Mouse (Mus musculus): Measurements from ENCODE around the gene Olfr598. TPM values are rescaled to one million over a fixed set of nuclear protein-coding genes. Genes with fewer than 3 reads are reported as not detected.
"Not testable (repeated sequence)": the region's sequence is repeated elsewhere in the genome, so short reads cannot be mapped to it uniquely, and the experiment has no call there.

The Olfr598 gene
- polyA plus RNA-seq (2016; fragmentation: Nextera tagmentation; extraction: Ambion mirVana), result not detected in 2 replicates

GRCm38 (mm10) chr7:103323268-103323667 is at the start of gene Olfr598:
Gene Olfr598 (plus strand): TSS chr7:103323568.
- no peaks in the 10 kb centered on the region for H3K4me1 ChIP-seq
- H3K36me3 ChIP-seq, result no peaks in the 10 kb centered on the region
- no peaks in the 10 kb centered on the region for H3K27me3 ChIP-seq
- no peak within 1 kb of the TSS for H3K4me3 ChIP-seq
- no peak for ATAC-seq (ENCODE audit: low FRiP score)
- no peak within 1 kb of the TSS for H3K9ac ChIP-seq
- no peak within 1 kb of the TSS for H3K4me2 ChIP-seq (replicated peaks)
- H3K27ac ChIP-seq, result no peak within 1 kb of the TSS
- H3K9me3 ChIP-seq (replicated peaks), result no peaks in the 10 kb centered on the region

GRCm38 (mm10) chr7:103305348-103305747 is 18.0 kb upstream of the Olfr598 start, which contains the start of gene Olfr596:
Gene Olfr596 (plus strand): TSS chr7:103305648.
- not testable (repeated sequence) for H3K27me3 ChIP-seq; H3K9ac ChIP-seq; H3K9me3 ChIP-seq (replicated peaks); H3K4me3 ChIP-seq; H3K4me2 ChIP-seq (replicated peaks); H3K36me3 ChIP-seq; ATAC-seq (ENCODE audit: low FRiP score); H3K27ac ChIP-seq; H3K4me1 ChIP-seq
- WGBS, result 93% methylated on average over 2 of the region's 2 CpGs

DNA sequence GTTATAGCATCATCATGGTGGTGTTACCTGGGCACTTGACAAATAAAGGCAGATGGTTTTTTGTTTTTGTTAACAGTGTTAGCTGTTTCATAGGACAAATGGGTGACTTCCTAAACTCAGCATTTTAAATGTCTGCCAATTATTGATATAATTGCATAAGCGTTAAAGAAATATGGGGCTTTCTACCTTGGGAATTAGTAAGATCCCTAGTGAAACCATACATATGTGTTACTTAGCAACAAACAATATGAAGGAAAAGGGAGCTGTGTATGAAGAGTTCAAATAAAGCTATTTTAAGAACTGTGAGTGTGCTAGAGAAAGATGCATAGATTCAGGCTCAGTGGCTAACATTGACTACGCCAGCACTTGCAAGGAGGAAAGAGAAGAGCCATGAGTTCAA is 7.4 kb upstream of the Olfr598 start, which contains the start of gene Olfr597:
TSS of gene Olfr597 (plus strand) at position 301 of the 400 bp plus-strand sequence.
- H3K9ac ChIP-seq; H3K27ac ChIP-seq; H3K36me3 ChIP-seq; H3K9me3 ChIP-seq (replicated peaks); ATAC-seq (ENCODE audit: low FRiP score); H3K4me3 ChIP-seq; H3K4me1 ChIP-seq; H3K4me2 ChIP-seq (replicated peaks); H3K27me3 ChIP-seq: not testable (repeated sequence)
- 86% methylated on average over 2 of the region's 2 CpGs for WGBS

DNA sequence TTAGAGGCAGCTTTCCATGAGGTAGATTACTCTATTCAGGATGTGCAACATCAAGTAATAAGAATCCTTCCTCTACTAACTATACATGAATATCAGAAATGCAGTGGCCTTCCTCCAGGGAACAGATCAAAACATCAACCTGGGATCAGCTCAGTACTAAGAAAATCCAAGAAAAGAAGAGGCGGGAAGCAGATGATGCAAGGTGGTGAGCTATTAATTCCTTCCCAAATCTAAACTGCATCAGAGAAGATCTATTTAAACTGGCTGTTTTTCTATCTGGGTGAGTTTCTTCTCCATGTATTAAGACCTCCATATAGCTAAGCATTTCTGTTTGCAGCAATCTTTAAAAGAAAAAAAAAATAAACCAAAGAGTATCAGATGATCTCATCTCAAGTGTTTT is 12.2 kb downstream of the Olfr598 start, which contains the start of gene Olfr599:
TSS of gene Olfr599 (plus strand) at position 301 of the 400 bp plus-strand sequence.
- WGBS, result 88% methylated on average over 1 of the region's 1 CpGs
- ATAC-seq (ENCODE audit: low FRiP score), result no peak
- H3K27ac ChIP-seq, result no peak within 1 kb of the TSS
- H3K9me3 ChIP-seq (replicated peaks), result no peaks in the 10 kb centered on the region
- no peaks in the 10 kb centered on the region for H3K27me3 ChIP-seq
- H3K9ac ChIP-seq, result no peak within 1 kb of the TSS
- H3K4me1 ChIP-seq, result no peaks in the 10 kb centered on the region
- H3K4me2 ChIP-seq (replicated peaks), result no peak within 1 kb of the TSS
- no peaks in the 10 kb centered on the region for H3K36me3 ChIP-seq
- H3K4me3 ChIP-seq, result no peak within 1 kb of the TSS

DNA sequence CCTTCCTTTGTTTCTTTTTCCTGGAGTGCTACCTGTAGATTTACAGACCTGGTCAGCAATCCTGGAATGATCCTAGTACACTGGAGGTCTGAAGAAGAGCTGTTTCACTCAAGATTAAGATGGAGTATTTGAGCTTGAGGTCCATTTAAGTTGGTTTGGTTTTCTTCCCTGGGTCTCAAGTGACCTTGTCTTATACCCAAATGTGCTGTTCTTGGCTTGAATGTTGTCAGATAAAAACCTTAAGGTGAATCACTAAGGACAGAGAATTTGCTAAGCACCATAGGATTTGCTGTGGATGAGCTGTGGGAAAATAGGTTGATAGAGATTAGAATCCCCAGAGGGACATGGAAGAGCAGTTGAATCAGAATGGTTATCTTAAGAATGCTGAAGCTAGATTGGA is 26.2 kb downstream of the Olfr598 start, which contains the start of gene Olfr600:
TSS of gene Olfr600 (minus strand) at position 101 of the 400 bp plus-strand sequence.
- Histone ChIP-seq H3K9ac (no peak within 1 kb of the TSS), H3K4me2 (replicated peaks) (no peak within 1 kb of the TSS), H3K27ac (no peak within 1 kb of the TSS), H3K36me3 (no peaks in the 10 kb centered on the region), H3K27me3 (no peaks in the 10 kb centered on the region), H3K4me3 (no peak within 1 kb of the TSS), H3K4me1 (no peaks in the 10 kb centered on the region), H3K9me3 (replicated peaks) (no peaks in the 10 kb centered on the region)
- ATAC-seq (ENCODE audit: low FRiP score), result no peak

GRCm38 (mm10) chr7:103362555-103362954 is 39.2 kb downstream of the Olfr598 start, which contains the start of gene Olfr601:
Gene Olfr601 (minus strand): TSS chr7:103362655.
- H3K4me3 ChIP-seq, result no peak within 1 kb of the TSS
- H3K27ac ChIP-seq, result no peak within 1 kb of the TSS
- ATAC-seq (ENCODE audit: low FRiP score), result no peak
- no peaks in the 10 kb centered on the region for H3K9me3 ChIP-seq (replicated peaks)
- no peaks in the 10 kb centered on the region for H3K27me3 ChIP-seq
- no peak within 1 kb of the TSS for H3K9ac ChIP-seq
- no peak within 1 kb of the TSS for H3K4me2 ChIP-seq (replicated peaks)
- H3K36me3 ChIP-seq, result no peaks in the 10 kb centered on the region
- 97% methylated on average over 1 of the region's 1 CpGs for WGBS
- no peaks in the 10 kb centered on the region for H3K4me1 ChIP-seq

Other genes with a start within 250 kb of the Olfr598 start
- gene Olfr584, start 241.7 kb upstream of the Olfr598 start, polyA plus RNA-seq (2016; fragmentation: Nextera tagmentation; extraction: Ambion mirVana), result not detected in 2 replicates
- gene Olfr585, start 225.8 kb upstream of the Olfr598 start, polyA plus RNA-seq (2016; fragmentation: Nextera tagmentation; extraction: Ambion mirVana), result not detected in 2 replicates
- not detected in 2 replicates for gene Olfr586, start 197.9 kb upstream of the Olfr598 start, polyA plus RNA-seq (2016; fragmentation: Nextera tagmentation; extraction: Ambion mirVana)
- gene Olfr588-ps1, start 182.7 kb upstream of the Olfr598 start, polyA plus RNA-seq (2016; fragmentation: Nextera tagmentation; extraction: Ambion mirVana), result not detected in 2 replicates
- not detected in 2 replicates for gene Olfr589, start 167.2 kb upstream of the Olfr598 start, polyA plus RNA-seq (2016; fragmentation: Nextera tagmentation; extraction: Ambion mirVana)
- not detected in 2 replicates for gene Olfr591, start 145.2 kb upstream of the Olfr598 start, polyA plus RNA-seq (2016; fragmentation: Nextera tagmentation; extraction: Ambion mirVana)
- gene Olfr592, start 138.8 kb upstream of the Olfr598 start, polyA plus RNA-seq (2016; fragmentation: Nextera tagmentation; extraction: Ambion mirVana), result not detected in 2 replicates
- gene Olfr593, start 111.7 kb upstream of the Olfr598 start, polyA plus RNA-seq (2016; fragmentation: Nextera tagmentation; extraction: Ambion mirVana), result not detected in 2 replicates
- not detected in 2 replicates for gene Olfr594, start 106.6 kb upstream of the Olfr598 start, polyA plus RNA-seq (2016; fragmentation: Nextera tagmentation; extraction: Ambion mirVana)
- gene Usp17ld, start 71.1 kb upstream of the Olfr598 start, polyA plus RNA-seq (2016; fragmentation: Nextera tagmentation; extraction: Ambion mirVana), result not detected in 2 replicates
- gene Olfr596, start 17.9 kb upstream of the Olfr598 start, polyA plus RNA-seq (2016; fragmentation: Nextera tagmentation; extraction: Ambion mirVana), result not detected in 2 replicates
- gene Olfr597, start 7.3 kb upstream of the Olfr598 start, polyA plus RNA-seq (2016; fragmentation: Nextera tagmentation; extraction: Ambion mirVana), result not detected in 2 replicates
- not detected in 2 replicates for gene Olfr599, start 12.3 kb downstream of the Olfr598 start, polyA plus RNA-seq (2016; fragmentation: Nextera tagmentation; extraction: Ambion mirVana)
- gene Olfr600, start 26.1 kb downstream of the Olfr598 start, polyA plus RNA-seq (2016; fragmentation: Nextera tagmentation; extraction: Ambion mirVana), result not detected in 2 replicates
- not detected in 2 replicates for gene Olfr601, start 39.1 kb downstream of the Olfr598 start, polyA plus RNA-seq (2016; fragmentation: Nextera tagmentation; extraction: Ambion mirVana)
- not detected in 2 replicates for gene Olfr603, start 62.6 kb downstream of the Olfr598 start, polyA plus RNA-seq (2016; fragmentation: Nextera tagmentation; extraction: Ambion mirVana)
- gene Usp17lc, start 91.5 kb downstream of the Olfr598 start, polyA plus RNA-seq (2016; fragmentation: Nextera tagmentation; extraction: Ambion mirVana), result not detected in 2 replicates
- gene Olfr605, start 121.9 kb downstream of the Olfr598 start, polyA plus RNA-seq (2016; fragmentation: Nextera tagmentation; extraction: Ambion mirVana), result not detected in 2 replicates
- not detected in 2 replicates for gene Olfr606, start 125.5 kb downstream of the Olfr598 start, polyA plus RNA-seq (2016; fragmentation: Nextera tagmentation; extraction: Ambion mirVana)
- not detected in 2 replicates for gene Olfr607, start 140.6 kb downstream of the Olfr598 start, polyA plus RNA-seq (2016; fragmentation: Nextera tagmentation; extraction: Ambion mirVana)
- not detected in 2 replicates for gene Olfr608, start 146.3 kb downstream of the Olfr598 start, polyA plus RNA-seq (2016; fragmentation: Nextera tagmentation; extraction: Ambion mirVana)
- gene Olfr609, start 174.5 kb downstream of the Olfr598 start, polyA plus RNA-seq (2016; fragmentation: Nextera tagmentation; extraction: Ambion mirVana), result not detected in 2 replicates
- gene Olfr610, start 188.6 kb downstream of the Olfr598 start, polyA plus RNA-seq (2016; fragmentation: Nextera tagmentation; extraction: Ambion mirVana), result not detected in 2 replicates
- not detected in 2 replicates for gene Olfr611, start 197.3 kb downstream of the Olfr598 start, polyA plus RNA-seq (2016; fragmentation: Nextera tagmentation; extraction: Ambion mirVana)
- gene Olfr612, start 219.1 kb downstream of the Olfr598 start, polyA plus RNA-seq (2016; fragmentation: Nextera tagmentation; extraction: Ambion mirVana), result not detected in 2 replicates
- gene Olfr613, start 224.5 kb downstream of the Olfr598 start, polyA plus RNA-seq (2016; fragmentation: Nextera tagmentation; extraction: Ambion mirVana), result not detected in 2 replicates
- gene Olfr615, start 232.5 kb downstream of the Olfr598 start, polyA plus RNA-seq (2016; fragmentation: Nextera tagmentation; extraction: Ambion mirVana), result not detected in 2 replicates
- gene Olfr616, start 245.6 kb downstream of the Olfr598 start, polyA plus RNA-seq (2016; fragmentation: Nextera tagmentation; extraction: Ambion mirVana), result not detected in 2 replicates
- gene Olfr617, start 249.5 kb downstream of the Olfr598 start, polyA plus RNA-seq (2016; fragmentation: Nextera tagmentation; extraction: Ambion mirVana), result not detected in 2 replicates